Mouse (Mus musculus): ENCODE data around the gene Gm20390. TPM values are rescaled to one million over a fixed set of nuclear protein-coding genes. Genes with fewer than 3 reads are reported as not detected.
"Not testable (repeated sequence)": the region's sequence is repeated elsewhere in the genome, so short reads cannot be mapped to it uniquely, and the experiment has no call there.

Gene Gm20390
- total RNA-seq, 2 experiments from 2014 or later, result 147 to 154 TPM

DNA sequence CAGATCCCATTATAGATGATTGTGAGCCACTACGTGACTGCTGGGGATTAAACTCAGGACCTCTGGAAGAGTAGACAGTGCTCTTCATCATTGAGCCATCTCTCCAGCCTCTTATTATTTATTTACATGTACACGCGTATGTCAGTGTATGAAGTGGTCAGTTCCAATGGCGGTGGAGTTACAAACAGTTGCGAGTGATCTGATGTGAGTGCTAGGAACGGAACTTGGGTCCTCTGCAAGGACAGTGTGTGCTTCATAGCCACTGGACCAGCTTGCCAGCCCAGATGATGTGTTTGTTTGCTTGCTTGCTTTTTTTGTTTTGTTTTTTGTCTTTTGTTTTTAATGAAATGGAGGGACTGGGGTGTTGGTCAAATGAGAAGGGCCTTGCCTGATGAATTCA, 1.1 kb upstream of the Gm20390 start:
- no peak for DNase-seq (ENCODE audit: extremely low spot score in 1 of 2, low spot score in 2 of 2)
- intact Hi-C loops (cut with DNase I), result loop anchor here (5.0 kb wide), 1 partner anchor 118 kb away; no protein-coding TSS in a partner anchor

GRCm38 (mm10) chr11:93968848-93969128, 695 bp upstream of the Gm20390 start:
- intact Hi-C loops (cut with DNase I), result loop anchor here (5.0 kb wide), 1 partner anchor 119 kb away; no protein-coding TSS in a partner anchor
- DNase-seq (ENCODE audit: extremely low spot score in 1 of 2, low spot score in 2 of 2), result no peak

- intact Hi-C loops (cut with DNase I), result loop anchor here (5.0 kb wide), 1 partner anchor 120 kb away; no protein-coding TSS in a partner anchor
- DNase-seq (ENCODE audit: extremely low spot score in 1 of 2, low spot score in 2 of 2), result no peak
These were observed 712 bp downstream of the Gm20390 start for GRCm38 (mm10) chr11:93967381-93967780.

DNA sequence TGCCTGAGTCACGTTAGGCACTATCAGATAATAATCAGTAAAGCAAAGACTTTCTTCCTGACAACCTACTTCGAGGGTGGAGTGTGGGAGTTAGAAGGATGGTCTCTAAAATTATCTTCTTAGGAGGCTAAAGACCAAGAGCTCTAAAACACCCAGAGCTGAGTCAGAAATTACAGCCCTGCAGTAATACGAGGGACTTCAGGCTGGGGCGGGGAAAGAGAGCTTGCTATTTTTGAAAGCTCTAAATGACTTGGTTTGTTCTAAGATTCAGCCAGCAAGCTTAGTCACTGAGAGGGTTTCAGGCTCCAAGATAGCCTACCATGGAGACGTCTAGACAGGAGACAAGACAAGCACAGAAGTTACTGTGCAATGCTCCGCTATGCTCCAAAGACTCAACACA, 2.7 kb downstream of the Gm20390 start:
- intact Hi-C loops (cut with DNase I), result loop anchor here (5.0 kb wide), 1 partner anchor 122 kb away; no protein-coding TSS in a partner anchor

DNA sequence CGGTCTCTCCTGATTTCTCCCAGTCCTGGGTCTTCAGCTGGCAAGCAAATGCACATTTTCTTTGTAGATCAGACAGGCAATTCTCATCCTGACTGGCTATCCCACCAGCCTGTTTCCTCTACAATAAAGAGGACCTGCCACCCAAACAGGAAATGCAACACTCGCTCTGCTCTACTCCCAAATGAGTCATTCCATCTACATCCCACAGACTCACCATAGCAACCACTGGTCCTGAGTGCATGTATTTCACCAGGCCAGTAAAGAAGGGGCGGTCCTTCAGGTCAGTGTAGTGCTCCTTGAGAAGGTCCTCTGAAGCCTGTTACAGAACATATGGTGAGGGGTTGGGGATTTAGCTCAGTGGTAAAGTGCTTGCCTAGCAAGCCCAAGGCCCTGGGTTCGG, 5.1 kb downstream of the Gm20390 start:
- intact Hi-C loops (cut with DNase I), result no loop called here

More for the DNA sequence above, 2.7 kb downstream of the Gm20390 start:
- DNase-seq (ENCODE audit: extremely low spot score in 1 of 2, low spot score in 2 of 2), result no peak

GRCm38 (mm10) chr11:93961482-93961881, 6.6 kb downstream of the Gm20390 start:
- intact Hi-C loops (cut with DNase I), result no loop called here

More for the DNA sequence above, 5.1 kb downstream of the Gm20390 start:
- DNase-seq (ENCODE audit: extremely low spot score in 1 of 2, low spot score in 2 of 2), result no peak

DNA sequence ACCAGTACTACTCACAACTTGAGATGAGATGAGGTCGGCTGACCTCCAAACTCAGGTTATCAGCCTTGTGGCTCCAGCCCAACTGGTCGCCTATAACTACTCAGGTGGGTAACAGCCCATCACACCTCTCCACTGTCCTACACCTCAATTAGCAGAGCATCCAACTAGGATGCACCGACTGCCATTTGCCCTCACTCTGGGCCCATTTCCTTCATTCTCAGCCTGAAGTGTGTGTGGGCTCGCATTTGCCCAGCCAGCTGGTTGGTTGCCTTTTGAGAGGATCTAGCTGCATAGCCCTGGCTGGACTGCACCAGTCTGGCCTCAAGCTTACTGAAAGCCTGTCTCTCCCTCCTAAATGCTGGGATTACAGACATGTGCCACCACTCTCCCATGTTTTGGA, 10.3 kb downstream of the Gm20390 start:
- intact Hi-C loops (cut with DNase I), result no loop called here

More at GRCm38 (mm10) chr11:93961482-93961881, 6.6 kb downstream of the Gm20390 start:
- no peak for DNase-seq (ENCODE audit: extremely low spot score in 1 of 2, low spot score in 2 of 2)

GRCm38 (mm10) chr11:93957031-93957555, 11.0 kb downstream of the Gm20390 start:
- DNase-seq (ENCODE audit: extremely low spot score in 1 of 2, low spot score in 2 of 2), result no peak
- intact Hi-C loops (cut with DNase I), result no loop called here

More for the DNA sequence above, 10.3 kb downstream of the Gm20390 start:
- no peak for DNase-seq (ENCODE audit: extremely low spot score in 1 of 2, low spot score in 2 of 2)

DNA sequence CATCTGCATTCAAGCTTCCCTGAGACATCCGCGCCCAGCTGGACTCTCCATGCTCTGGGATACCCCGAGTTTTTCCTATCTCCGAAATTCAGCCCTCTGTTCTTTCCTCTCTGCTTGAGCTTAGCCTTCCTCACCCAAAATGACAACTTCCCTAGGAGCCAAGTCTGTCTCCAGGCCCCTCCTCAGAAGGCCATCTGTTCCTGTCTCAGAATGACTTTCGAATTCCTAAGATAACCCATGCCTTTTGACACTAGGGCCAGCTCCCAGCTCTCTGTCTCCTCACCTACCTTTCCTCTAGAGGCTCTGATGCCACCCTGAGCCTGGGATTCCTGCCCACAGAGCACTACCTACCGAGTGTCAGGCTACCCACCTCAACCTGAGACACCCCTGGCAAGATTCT, 11.9 kb downstream of the Gm20390 start, which contains the start of gene Nme2:
Gene Nme2 (minus strand): TSS at position 101 of the 400 bp plus-strand sequence.
- intact Hi-C loops (cut with DNase I), result no loop called here
- no peak for DNase-seq (ENCODE audit: extremely low spot score in 1 of 2, low spot score in 2 of 2)

DNA sequence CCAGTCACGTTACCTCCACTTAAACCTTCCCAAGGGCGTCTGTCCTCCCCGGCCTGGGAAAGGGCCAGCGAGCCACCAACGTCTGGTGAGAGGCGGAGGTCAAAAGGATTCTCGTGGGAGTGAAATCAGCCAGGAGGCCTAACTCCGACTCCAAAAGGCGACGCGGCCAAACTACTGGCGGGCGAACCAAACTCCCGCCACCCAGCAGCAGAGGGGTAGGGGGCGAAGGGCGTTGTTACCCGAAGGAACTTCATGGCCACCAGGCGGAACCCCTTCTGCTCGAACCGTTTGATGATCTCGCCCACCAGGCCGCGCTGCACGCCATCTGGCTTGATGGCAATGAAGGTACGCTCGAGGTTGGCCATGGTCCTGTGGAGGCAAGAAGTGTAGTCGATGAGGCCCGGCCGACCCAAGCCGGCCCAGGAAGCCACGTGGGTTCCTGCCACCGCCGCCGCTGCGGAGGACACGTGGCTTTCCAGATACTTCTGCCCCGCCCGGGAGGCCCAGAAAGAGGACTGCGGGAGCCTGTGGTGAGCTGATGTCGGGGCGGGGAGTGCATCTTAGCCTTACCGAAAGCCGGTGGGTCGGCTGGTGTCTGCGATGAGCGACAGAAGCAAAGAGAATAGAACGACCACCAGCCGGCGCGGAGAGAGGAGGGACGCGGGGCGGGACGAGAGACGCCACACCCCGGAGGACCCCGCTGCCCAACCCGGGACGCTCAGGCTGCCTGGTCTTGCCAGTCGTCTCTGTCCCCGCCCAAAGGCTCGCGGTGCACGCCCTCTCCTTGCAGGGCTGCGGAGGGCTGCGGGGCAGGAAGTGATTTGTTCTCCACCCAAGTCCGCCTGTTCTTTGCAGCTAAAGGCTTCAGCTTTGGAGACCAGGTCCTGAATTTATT, 12.6 kb downstream of the Gm20390 start:
- intact Hi-C loops (cut with DNase I), result no loop called here
- DNase-seq (ENCODE audit: extremely low spot score in 1 of 2, low spot score in 2 of 2), result peak; percentile 87 to 97

DNA sequence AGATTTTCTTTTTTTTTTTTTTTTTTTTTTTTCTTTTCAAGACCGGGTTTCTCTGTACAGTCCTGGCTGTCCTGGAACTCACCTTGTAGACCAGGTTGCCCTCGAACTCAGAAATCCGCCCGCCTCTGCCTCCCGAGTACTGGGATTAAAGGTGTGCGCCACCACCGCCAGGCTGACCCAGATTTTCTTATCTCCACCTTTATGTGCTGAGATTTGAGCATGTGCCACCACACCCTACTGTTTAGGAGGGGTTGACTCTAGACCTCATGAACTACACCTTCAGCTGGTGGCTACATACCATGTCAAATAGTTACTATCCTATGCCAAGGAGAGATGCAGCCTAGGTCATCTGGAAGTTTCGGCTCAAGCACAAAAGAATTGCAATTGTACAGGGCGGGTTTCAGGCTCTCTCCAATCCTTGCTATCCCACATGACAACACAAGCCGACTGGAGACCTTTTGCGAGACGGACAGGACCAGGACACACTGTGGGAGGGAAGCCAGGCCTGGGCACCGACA, 13.3 kb downstream of the Gm20390 start:
- intact Hi-C loops (cut with DNase I), result no loop called here
- no peak for DNase-seq (ENCODE audit: extremely low spot score in 1 of 2, low spot score in 2 of 2)

GRCm38 (mm10) chr11:93952376-93952775, 15.7 kb downstream of the Gm20390 start:
- DNase-seq (ENCODE audit: extremely low spot score in 1 of 2, low spot score in 2 of 2), result no peak
- intact Hi-C loops (cut with DNase I), result no loop called here

DNA sequence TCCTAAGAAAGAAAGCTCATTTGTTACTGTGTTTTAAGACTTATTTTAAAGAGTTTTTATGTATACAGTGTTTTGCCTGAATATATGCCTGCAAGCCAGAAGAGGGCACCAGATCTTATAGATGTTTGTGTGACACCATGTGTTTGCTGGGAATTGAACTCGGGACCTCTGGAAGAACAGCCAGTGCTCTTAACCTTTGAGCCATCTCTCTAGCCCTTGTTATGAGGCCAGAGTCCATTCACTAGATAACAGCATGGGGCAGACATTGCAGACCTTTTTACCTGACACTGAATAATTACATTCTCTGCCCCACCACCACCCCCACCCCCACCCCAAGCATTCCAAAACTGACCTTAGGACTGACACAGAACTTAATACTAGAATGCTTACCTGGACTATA, 18.0 kb downstream of the Gm20390 start:
- intact Hi-C loops (cut with DNase I), result no loop called here
- no peak for DNase-seq (ENCODE audit: extremely low spot score in 1 of 2, low spot score in 2 of 2)

DNA sequence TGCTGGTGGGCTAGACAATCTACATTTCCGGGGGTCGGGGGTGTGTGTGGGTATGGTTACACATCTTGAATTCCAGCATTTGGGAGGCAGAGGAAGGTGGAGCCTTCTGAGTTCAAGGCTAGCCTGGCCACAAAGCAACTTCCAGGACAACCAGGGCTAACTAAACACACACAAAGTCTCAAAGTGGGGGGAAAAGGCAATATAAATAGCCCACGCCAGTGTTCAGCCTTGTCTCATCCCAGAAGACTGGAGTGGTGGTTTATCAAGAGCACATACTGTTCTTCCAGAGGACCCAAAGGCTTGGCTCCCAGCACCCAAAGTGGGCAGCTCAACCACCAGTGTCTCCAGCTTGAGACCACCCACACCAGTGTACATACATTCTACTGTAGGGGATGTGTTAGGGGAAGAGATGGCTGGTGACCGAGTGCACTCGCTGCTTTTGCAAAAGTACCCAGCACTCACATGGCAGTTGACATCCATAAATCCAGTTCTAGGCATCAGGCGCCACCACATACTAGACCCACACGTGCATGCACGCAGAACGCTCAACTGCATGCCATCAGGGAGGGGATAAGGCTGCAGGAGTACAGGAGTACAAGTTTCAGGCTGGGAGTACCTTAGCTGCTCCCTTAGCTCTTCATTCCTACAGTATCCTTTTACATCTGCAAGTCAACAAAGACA, 19.1 kb downstream of the Gm20390 start:
- no peak for DNase-seq (ENCODE audit: extremely low spot score in 1 of 2, low spot score in 2 of 2)

DNA sequence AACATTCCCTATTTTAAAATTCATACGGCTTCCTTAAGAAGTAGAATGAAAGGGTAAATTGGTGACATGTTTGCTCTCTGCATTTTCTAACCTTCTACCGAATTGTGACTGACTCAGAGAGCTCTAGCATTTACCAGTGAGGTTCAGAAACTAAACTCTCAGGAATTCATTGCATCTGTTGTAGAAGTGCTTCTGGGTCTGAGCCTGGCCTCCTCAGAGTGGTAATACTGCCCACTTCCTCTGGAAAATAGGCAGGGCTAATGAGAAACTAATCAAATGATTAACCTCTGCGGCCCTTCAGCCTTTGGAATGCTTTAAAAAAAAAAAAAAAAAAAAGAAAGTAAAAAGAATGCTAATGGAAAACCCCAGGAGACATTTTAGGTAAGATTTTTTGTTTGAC, 23.1 kb downstream of the Gm20390 start:
- no peak for DNase-seq (ENCODE audit: extremely low spot score in 1 of 2, low spot score in 2 of 2)
- intact Hi-C loops (cut with DNase I), result no loop called here

More for the DNA sequence above, 19.1 kb downstream of the Gm20390 start:
- intact Hi-C loops (cut with DNase I), result no loop called here

DNA sequence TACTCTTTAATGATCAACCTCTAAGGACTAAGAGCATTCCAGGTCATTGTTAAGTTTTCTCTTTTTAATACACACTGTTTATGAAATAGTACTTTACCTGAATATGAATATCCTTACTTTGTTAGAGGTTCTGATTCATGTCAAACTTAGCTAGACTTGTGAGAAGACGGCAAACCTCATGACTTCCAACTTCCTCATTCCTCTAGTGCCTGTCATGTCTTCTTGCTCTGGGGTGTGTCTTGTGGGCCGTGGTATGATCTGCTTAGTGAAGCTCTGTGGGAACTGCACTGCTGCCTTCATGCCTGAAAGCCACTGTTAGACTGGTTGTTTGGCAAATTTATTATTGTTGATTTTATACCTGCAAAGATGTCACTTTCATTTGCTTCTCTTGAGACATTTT, 27.2 kb downstream of the Gm20390 start:
- intact Hi-C loops (cut with DNase I), result no loop called here

GRCm38 (mm10) chr11:93929106-93929505, 39.0 kb downstream of the Gm20390 start:
- intact Hi-C loops (cut with DNase I), result no loop called here
- DNase-seq (ENCODE audit: extremely low spot score in 1 of 2, low spot score in 2 of 2), result no peak

More for the DNA sequence above, 27.2 kb downstream of the Gm20390 start:
- DNase-seq (ENCODE audit: extremely low spot score in 1 of 2, low spot score in 2 of 2), result no peak

- DNase-seq (ENCODE audit: extremely low spot score in 1 of 2, low spot score in 2 of 2); intact Hi-C loops (cut with DNase I): not testable (repeated sequence)
These were observed 53.1 kb downstream of the Gm20390 start for GRCm38 (mm10) chr11:93915019-93915418.

GRCm38 (mm10) chr11:93911603-93912002, 56.5 kb downstream of the Gm20390 start:
- intact Hi-C loops (cut with DNase I), result loop anchor here (5.0 kb wide), 1 partner anchor 34 kb away; no protein-coding TSS in a partner anchor
- DNase-seq (ENCODE audit: extremely low spot score in 1 of 2, low spot score in 2 of 2), result no peak
